Mouse (Mus musculus) Muller cell, postnatal 12 days (primary cell): Measurements from ENCODE around the gene Prkci.

Experiments used
- DNase-seq: peaks from one replicate; pipeline ENCODE4 v3.0.0-alpha.2; 2015; ENCODE audit errors: inconsistent ontology term

Gene Prkci

GRCm38 (mm10) chr3:31085000-31085399 is 89.5 kb downstream of the Prkci start:
- DNase-seq = no peak

DNA sequence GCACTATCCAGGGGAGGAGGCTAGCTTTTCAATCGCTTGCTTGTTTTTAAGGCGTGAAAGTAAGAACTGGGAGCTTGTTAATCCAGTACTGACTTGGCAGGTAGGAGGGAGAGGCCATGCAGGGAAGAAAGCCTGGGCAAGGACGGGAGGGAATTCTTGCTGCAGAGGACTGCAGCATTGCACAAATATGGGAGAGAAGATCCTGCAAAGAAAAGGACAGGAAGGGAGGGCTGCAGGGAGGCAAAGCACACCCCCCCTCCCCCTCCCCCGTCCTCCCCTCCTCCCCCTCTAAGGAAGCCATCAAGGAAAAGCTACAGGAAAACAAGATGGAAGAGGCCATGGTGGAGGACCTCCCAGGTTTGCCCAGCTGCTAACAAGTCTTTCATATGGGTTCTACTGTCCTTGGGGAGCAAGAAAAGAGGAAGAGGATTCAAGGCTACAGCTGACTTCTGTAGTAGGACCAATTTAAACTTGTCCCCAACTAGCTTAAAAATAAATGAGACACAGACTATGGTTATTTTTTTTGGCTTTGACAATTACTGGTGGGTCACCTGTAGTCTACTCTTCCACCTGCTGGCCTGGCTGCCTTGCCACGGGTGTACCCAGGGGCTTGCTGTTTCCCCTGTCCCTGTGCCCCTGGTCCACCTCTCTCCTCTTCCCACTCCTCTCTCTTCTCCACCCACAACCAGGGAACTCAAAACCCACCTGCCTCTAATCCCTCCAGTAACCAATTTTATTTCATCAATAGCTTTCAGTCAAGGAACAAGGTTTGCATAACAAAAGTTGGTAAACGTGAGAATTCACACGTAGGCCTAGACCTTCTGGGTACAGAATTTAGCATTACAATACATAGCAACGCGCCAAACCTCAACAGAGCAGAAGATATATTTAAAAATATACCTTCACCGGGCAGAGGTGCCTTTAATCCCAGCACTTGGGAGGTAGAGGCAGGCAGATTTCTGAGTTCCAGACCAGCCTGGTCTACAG is 93.5 kb downstream of the Prkci start:
- DNase-seq = no peak

DNA sequence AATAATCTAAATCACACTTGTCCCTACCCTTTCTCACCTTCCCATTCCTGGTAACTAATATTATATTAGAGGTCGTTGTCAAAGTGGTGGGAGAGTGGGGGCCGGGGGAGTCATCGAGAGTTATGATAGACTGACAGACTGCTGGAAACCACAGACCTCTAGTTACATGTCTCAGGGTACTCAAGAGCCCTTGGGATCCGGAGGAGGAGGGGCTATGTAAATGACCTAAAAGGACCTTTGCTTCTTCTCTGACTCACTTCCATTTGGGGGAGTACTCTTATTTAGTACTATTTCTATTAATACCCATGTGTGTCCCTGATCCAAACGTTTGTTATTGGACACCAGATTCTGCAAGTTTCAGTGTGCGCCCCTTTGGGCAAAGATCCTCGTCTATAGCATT is 94.4 kb downstream of the Prkci start:
- no peak for DNase-seq

DNA sequence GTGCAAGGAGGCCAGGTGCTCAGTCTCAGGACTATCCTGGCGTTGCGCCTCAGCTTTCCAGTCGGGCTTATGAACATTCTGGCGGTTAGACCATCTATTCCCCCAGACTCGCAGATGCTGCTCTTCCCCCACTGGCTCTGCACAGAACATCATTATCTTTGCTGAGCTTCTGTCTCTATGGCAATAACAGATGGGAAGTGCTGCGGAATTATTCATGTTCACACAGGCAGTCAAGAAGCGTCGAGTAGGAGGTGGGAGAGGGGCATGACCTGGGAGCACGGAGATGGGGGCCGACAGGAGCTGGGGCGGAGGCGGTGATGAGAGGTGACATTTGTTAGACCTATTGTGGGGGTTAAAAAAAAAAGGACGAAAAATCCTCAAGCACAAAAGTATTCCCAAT is 97.6 kb downstream of the Prkci start:
- DNase-seq = peak; percentile 58

GRCm38 (mm10) chr3:31093627-31094351 is 98.2 kb downstream of the Prkci start:
- peak; percentile 86 for DNase-seq

DNA sequence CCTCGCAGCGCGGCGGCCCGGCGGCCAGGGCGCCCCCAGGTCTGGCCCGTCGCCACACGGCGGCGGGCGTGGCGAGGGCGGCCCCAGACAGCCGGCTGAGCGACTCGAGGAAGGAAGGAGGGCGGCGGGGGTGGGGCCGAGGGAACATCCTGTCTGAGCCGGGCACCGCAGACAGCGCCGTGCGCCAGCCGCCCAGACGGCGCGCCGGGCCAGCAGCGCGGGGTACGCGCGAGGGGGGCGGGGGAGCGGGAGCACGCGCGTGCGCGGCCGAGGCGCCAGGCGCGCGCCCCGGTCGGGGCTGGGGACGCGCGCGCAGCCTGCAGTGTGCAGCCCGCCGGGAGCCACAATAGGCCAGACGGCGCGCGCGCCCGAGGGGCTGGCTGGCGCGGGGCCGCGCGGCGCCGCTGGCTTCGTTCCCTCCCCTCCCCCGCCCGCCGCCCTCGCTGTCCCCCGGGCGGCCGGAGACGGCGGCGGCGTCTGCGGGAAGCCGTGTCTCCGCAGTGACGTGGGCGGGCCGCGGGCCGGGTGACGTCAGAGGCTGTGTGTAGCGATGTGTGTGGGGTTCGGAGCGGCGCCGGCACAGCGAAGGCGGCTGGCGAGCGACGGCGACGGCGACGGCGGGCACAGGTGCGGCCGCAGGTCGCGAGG is 99.1 kb downstream of the Prkci start, which contains the start of gene Skil:
TSS of gene Skil (plus strand) at position 528 of the 648 bp plus-strand sequence.
- peak; percentile 99 for DNase-seq

GRCm38 (mm10) chr3:31095179-31095490 is 99.6 kb downstream of the Prkci start:
- DNase-seq = no peak

- DNase-seq = peak; percentile 66
Measured at GRCm38 (mm10) chr3:31095491-31096154, 100.1 kb downstream of the Prkci start.

- no peak for DNase-seq
Measured at GRCm38 (mm10) chr3:31096155-31097101, 100.9 kb downstream of the Prkci start.

DNA sequence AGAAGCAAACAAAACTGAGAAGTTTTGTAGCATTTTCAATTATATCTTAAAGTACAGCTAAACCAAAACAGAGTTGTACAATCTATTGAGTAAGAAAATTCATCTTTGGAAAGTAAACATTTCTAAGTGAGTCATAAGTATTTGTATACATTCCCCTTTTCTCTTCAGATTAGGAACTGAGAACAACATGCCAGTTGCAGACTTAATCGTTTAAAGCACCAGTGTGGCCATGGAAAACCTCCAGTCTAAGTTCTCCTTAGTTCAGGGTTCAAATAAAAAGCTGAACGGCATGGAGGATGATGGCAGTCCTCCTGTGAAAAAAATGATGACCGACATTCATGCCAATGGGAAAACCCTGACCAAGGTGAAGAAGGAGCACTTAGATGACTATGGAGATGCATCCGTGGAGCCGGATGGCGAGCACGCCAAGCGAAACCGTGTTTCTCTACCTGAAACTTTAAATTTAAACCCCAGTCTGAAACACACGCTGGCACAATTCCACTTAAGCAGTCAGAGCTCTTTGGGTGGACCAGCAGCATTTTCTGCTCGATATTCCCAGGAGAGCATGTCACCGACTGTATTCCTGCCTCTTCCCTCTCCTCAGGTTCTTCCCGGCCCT is 101.7 kb downstream of the Prkci start:
- no peak for DNase-seq

DNA sequence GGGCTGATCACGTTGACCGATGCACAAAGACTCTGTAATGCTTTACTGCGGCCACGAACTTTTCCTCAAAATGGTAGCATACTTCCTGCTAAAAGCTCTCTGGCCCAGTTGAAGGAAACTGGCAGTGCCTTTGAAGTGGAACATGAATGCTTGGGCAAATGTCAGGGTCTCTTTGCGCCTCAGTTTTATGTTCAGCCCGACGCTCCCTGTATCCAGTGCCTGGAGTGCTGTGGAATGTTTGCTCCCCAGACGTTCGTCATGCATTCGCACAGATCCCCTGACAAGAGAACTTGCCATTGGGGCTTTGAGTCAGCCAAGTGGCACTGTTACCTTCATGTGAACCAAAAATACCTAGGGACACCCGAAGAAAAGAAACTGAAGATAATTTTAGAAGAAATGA is 102.4 kb downstream of the Prkci start:
- DNase-seq = no peak

DNA sequence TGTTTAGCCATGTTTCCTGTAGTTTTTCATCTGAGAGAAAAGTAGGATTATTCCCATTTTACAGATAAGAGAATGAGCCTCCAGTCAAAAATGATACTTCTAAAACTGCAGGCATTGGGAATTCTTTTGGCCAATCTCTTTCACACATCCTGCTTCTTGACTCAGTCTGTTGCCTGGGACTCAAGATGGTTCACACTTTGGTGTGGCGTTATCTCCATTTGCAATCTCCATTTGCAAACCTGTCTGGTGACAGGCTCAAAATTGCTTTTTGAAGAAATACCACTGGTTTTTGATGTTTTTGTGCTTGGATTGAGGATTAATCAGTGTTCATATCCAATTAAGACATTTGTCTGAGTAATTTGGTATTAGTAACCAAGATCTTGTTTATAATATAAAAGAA is 103.0 kb downstream of the Prkci start:
- DNase-seq = no peak

GRCm38 (mm10) chr3:31100026-31100425 is 104.5 kb downstream of the Prkci start:
- no peak for DNase-seq

DNA sequence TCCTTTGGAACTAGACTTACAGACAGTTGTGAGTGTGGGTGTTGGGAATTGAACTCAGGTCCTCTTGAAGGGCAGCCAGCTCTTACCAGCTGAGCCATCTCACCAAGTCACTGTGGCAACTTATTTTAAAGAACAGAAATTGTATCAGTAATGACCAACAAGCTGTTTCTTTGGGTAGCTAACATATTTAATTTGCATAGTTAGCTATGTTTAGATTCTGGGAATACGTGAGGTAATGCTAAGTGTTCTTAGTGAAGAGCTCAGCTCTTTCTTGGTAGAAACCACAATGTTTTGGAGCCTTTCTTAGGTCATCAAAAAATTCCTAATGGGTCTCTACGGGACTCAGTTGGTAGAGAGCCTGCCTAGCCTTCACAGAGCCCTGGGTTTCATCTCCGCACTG is 105.3 kb downstream of the Prkci start:
- no peak for DNase-seq
